Mouse (Mus musculus) lung, adult 18-20 months (tissue): Measurements from ENCODE around the gene Gm49388.
"Not testable (repeated sequence)": the region's sequence is repeated elsewhere in the genome, so short reads cannot be mapped to it uniquely, and the experiment has no call there.

Experiments used
- DNase-seq, 2 experiments: peaks; one replicate each; pipeline ENCODE4 v3.0.0; 2022; ENCODE audit warnings: mixed read lengths in 2 of 2

Gm49388 gene

DNA sequence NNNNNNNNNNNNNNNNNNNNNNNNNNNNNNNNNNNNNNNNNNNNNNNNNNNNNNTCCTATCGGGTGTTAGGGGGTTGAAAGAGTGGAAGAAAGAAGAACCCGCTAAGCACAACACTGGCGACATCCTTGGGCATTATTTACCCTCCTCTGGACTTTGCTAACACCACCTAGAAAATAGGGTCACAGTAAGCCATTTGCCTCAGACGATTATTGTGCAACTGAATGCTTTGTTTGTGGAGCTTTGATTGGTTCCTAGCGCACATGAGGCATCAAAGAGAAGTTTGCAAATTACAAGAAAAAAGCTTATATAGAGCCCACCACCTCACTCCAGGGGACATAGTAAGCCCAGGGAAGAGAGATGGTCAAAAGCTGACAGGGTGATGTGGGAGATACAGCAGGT lies 23.4 kb downstream of the Gm49388 start:
- no peak for DNase-seq

GRCm38 (mm10) chr7:127809846-127810245 lies 24.4 kb downstream of the Gm49388 start:
- DNase-seq: no peak

- no peak for DNase-seq
Observed at GRCm38 (mm10) chr7:127810650-127811049, 25.2 kb downstream of the Gm49388 start.

GRCm38 (mm10) chr7:127811240-127811639 lies 25.8 kb downstream of the Gm49388 start:
- no peak for DNase-seq

DNA sequence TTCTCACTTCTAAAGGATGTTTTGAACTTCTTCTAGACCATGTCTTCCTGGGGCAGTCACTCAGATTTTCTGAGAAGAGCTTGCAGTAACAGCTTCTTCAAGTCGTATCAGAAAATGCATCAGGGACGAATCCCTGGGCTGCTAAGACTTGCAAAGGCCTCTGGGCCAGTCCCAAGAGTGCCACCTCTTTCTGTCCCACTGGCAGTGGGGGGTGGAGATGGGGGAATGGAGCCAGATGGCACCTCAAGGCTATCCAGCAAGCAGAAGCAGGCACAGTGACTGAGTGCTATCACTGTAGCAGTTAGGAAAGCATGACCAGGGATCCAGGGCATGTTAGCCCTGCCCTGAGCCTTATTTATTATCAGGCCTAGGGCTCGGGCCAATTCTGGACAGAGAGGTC lies 26.9 kb downstream of the Gm49388 start:
- DNase-seq: no peak

DNA sequence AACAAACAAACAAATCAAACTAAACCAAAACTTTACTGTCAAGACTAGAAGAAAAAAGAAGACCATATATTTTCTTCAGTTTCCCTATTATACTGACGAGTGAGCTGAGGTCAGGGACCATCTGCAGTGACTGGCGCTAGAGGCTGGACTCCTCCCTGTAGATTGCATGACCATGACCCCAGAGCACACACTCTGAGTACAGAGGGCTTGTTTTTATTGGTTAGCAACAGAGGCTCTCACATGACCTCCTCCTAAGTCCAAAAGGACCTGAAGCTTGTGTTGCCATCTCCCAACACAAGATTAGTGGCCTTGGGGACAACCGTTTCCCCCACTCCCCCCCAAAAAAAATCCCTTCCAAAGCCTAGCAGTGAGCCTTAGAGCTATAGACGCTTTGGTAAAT lies 28.4 kb downstream of the Gm49388 start:
- DNase-seq: no peak

DNA sequence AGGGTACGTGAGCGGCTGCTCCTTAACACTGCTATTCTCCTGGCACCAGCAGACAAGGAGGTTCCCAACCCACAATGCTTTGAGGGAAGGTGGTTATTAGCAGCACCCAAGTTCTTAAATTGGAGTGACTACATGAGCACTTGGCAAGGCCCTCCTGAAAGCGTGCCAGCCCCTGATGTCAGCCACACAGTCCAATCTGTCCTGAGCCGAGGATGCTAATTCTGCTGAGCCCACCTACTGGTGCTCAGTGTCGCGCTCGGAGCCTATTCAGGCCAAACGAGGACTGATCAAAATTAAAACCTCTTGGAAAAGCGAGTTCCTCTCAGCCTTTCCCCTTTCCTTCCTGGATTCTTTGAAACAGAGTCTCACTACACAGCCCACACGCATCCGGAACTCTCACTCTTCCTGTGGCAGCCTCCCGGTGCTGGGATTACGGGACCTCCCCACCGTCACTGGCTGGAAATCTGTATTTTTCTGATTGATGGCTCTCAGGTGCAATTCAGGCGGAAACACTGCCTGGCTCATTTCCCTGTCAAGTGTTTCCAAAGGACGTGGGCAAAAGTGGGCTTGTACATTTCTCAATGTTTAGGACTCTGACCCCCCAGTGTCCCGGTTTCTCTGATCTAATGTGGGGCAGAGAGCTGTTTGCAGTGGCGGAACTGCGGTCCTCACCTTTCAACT lies 29.0 kb downstream of the Gm49388 start:
- DNase-seq: peak; percentile 59 to 68

DNA sequence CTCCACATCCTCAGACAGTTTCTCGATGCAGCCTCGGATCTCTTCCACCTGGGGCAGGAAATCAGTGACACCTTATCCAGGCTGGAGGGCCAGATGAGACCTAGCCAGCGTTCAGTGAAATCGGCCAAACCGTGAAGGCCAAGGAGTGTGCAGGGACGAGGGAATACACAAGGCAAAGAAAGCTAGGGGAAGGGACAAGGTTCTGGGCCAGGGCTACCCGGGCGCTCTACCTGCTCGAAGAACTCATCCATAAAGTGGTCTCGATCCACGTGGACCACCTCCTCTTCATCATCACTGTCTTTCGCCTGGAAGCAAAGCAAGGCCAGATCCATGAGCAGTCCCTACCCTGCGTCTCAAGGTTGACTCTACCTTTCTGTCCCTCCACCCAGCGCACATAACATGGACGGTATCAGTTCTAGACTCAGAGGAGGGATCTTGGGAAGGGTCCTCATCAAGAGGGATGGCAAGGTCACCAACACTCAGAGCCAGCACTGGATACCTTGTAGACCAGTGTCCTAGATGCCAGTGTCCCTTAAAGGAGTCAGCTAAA lies 29.8 kb downstream of the Gm49388 start:
- no peak for DNase-seq

DNA sequence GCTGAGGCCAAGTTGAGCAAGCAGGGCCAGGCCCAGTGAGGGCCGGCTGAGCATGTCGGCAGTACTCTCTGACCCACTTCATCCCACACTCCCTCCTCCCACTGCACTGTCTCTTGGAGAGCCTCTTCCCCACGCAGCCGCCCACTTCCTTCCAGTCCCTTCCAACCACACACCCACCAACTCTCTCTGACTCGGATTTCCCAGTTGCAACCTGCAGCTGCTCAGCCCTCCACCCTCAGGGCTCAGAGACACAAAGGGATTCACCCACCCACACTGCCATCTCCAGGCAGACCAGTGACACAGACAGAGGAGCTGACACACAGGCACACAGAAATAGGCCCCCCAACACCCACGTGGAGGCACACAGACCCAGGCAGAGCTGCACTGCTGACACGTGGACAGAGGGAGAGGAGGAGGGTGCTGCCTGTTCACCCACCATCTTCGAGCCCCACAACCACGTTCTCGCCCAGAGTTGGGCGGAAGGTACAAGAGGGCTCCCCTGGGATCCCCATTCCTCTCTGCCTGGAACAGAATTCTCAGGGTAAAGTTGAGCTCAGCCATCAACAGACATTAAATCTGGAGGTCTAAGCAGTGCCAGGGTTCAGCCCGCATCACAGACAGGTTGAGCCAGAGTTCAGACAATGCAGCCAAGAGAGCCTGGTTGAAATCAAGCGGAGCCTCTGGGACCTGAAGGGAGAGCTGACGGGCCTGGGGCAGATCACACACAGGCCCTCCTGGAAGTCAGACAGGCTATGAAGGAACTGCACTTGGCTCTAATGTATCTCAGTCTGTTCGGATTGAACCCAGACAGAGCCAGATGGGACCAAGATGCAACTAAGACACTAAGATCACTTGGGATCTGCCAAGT lies 30.8 kb downstream of the Gm49388 start:
- peak; percentile 72 for DNase-seq

GRCm38 (mm10) chr7:127817053-127817452 lies 31.6 kb downstream of the Gm49388 start:
- no peak for DNase-seq

DNA sequence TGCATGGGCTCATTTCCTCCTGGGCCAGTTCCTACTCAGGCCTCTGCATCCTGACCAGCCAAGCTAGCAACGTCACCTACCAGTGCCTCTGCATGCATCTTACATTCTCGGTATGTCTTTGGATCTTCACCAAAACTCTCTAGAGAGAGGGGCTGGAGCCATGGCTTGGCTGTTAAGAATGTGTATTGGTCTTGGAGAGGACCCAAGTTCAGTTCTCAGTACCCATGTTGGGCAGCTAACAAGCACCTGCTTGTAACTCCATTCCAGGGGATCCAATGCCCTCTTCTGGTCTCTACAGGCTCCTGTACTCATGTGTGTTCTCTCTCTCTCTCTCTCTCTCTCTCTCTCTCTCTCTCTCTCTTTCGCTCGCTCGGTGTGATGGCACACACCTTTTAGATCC lies 32.4 kb downstream of the Gm49388 start:
- no peak for DNase-seq

- DNase-seq: no peak
Observed at GRCm38 (mm10) chr7:127820836-127821509, 35.6 kb downstream of the Gm49388 start.

GRCm38 (mm10) chr7:127822494-127822893 lies 37.1 kb downstream of the Gm49388 start:
- no peak for DNase-seq

- no peak for DNase-seq
Observed at GRCm38 (mm10) chr7:127823236-127824171, 38.1 kb downstream of the Gm49388 start.

DNA sequence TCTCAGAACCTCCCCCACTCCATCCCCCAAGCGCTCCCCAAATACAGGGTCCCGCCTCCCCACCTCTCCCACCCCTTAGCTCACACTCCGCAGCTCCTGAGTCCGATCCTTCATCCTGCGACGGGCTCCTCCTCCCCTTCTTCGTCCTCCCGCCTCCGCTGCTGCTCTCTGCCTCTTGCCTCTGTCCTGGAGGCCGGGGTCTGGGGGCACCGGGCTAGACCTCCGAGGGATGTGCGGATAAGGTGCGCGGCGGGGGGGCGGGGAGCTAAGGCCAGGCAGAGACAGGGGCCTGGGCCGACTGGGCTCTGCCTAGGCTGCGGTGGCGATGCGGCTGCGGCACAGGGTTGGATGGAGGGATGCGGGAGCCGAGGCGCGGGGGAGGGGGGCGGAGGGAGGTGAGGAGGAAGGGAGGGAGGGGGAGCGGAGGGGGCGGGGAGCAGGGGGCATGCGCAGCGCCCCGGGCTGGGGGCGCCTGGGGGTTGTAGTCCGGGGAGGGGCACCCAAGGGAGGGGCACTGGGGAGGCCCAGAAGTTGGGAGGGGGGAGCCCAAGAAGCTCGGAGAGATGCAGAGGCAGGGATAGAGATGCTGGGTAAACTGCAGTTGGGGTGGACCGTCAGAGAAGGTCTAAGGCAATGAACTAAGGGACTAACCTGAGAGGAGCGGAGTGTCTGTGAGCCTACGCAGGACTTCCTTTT lies 38.9 kb downstream of the Gm49388 start, which contains the start of the genes Stx4a and Stx1b:
Gene Stx4a, plus strand, starts transcription at position 119 of the 696 bp plus-strand sequence.
Gene Stx1b, minus strand, starts transcription at position 374 of the 696 bp plus-strand sequence.
- DNase-seq: no peak

- DNase-seq: no peak
Observed at GRCm38 (mm10) chr7:127835550-127835949, 50.1 kb downstream of the Gm49388 start.

DNA sequence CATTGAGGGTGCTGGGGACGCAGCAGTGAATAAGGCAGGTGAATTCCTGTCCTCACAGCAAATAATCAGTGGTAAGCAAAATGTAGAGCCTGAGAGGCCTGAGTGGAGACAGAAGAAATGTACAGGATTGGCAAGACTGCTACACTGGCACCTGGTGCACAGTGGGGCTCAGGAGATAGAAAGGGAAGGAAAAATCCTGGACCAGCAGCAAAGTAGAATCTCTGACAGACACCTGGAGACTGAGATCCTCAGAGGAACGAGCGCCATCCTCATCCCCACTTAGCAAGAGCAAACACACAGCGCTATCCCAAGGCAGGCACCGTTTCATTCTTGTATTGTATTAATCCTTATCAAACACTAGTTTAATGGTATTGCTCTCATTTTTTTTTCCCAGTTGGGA lies 52.1 kb downstream of the Gm49388 start:
- DNase-seq: no peak

DNA sequence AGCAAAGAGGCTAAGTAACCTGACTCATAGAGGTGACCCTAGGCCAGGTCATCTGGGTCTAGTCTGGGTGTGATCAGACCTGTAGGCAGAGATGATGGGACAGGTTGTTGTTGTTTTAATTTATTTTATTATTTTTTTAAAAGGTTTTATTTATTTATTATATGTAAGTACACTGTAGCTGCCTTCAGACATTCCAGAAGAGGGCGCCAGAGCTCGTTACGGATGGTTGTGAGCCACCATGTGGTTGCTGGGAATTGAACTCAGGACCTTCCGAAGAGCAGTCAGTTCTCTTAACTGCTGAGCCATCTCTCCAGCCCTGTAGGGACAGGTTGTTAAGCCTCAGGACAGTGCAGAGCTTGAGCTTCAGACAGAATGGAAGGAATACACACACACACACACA lies 52.5 kb downstream of the Gm49388 start:
- not testable (repeated sequence) for DNase-seq

DNA sequence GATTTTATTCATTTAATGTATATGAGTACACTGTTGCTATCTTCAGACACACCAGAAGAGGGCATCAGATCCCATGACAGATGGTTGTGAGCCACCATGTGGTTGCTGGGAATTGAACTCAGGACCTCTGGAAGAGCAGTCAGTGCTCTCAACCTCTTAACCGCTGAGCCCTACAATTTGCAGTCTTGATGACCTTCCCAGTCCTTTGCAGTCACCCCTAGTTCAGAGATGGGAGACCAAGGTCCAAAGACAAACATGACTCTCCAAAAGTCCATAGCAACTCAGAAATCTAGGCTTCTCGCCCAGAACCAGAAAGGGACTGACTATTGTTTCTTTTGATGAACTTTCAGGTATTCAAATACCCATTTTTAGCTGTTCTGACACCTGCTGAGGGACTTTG lies 54.6 kb downstream of the Gm49388 start:
- not testable (repeated sequence) for DNase-seq

DNA sequence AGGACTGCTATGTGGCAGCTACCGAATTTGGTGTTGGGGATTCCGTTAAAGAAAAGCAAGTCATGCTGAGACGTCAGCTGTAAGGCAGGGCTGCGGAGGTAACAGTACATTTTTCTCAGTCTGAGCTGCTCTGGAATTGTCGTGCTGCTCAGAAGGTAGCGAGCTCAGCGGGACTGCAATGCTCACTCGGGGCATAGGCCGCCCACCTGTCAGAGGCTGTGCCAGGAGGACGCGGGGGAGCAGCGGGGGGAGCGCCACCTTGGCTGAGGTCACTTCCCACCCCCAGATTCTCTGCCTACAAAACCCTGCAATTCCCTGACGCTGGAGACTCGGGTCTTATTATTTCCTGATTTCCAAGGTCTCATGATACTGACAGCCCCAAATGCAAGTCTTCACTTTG lies 55.5 kb downstream of the Gm49388 start:
- peak; percentile 33 to 36 for DNase-seq

GRCm38 (mm10) chr7:127841340-127842000 lies 56.1 kb downstream of the Gm49388 start:
- DNase-seq: peak; percentile 93 to 94
